Mouse (Mus musculus): ENCODE measurements around the gene Tspear. TPM values are rescaled to one million over a fixed set of nuclear protein-coding genes. Genes with fewer than 3 reads are reported as not detected.

Gene Tspear
- polyA plus RNA-seq, 1 experiment from 2014 or later: 0.74 TPM

DNA sequence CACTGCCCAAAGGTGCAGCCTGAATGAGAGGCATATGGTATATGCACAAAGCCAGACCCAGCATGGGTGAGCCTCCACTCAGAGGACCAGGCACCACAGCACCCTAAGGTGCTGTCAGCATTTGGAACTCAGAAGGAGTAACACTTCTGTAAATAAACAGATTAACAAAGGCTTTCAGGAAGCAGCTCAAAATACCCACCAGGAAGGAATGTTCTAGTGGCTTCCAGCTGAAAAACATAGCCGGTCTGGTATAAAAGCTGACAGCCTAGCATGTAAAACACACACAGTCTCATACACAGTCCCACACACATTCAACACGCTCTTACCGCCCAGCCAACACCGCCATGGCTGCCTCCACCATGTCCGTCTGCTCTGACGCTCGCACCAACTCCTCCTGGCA lies 175.3 kb downstream of the Tspear start, which contains the start of gene Gm3285:
Gm3285 (plus strand) TSS at position 301 of the 400 bp plus-strand sequence.
- Histone ChIP-seq H3K9ac (no peak within 1 kb of the TSS), H3K36me3 (no peaks in the 10 kb centered on the region), H3K4me2 (replicated peaks) (no peak within 1 kb of the TSS), H3K4me1 (0 out of 2 replicates have a peak, but pooled peaks cover 5% of the 10 kb centered on the region), H3K27me3 (0 out of 2 replicates have a peak, but pooled peaks cover 3% of the 10 kb centered on the region), H3K27ac (no peak within 1 kb of the TSS), H3K9me3 (no peaks in the 10 kb centered on the region; the same call in 1 of the 2 replicates), H3K4me3 (no peak within 1 kb of the TSS)
- ATAC-seq (ENCODE audit: low FRiP score, low read depth): no peak
- WGBS: 51% methylated on average over 7 of the region's 7 CpGs

DNA sequence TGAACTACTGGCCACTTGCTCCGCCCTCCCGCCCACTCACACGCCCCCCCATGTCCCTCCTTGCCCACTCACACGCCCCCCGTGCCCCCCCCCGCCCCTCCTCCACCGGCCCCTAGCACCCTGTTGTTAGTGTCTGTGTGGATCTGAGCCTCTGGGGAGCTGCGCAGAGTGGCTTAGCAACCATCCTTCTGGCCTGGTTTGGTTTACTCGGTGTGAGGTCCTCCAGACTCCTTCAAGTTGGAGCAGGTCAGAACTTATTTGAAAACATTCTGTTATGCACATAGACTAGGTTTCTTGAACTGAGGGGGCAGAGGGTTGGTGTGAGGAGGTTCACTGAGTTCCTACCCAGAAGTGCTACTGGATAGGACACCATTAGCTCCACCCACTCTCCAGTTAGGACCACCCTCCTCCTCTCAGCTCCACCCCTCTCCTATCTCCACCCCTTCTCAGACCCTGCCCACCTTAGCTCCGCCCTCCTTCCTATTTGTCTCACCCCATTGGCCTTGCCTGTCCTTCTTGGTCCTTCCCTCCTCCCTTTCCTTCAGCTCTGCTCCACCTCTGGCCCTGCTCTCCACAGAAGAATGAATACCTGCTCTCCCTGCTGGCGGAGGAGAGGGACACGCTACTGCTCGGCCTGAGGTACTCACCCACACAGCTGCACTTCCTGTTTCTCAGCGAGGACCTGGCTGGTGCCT lies 177.8 kb downstream of the Tspear start:
- 0 out of 2 replicates have a peak, but pooled peaks cover 5% of the 10 kb centered on the region for H3K4me1 ChIP-seq
- H3K9me3 ChIP-seq: no peaks in the 10 kb centered on the region
- H3K27ac ChIP-seq: no peak overlapping the region
- H3K4me2 ChIP-seq (replicated peaks): peak overlapping the region; percentile 52
- peak; percentile 72 for ATAC-seq (ENCODE audit: low FRiP score, low read depth)
- H3K9ac ChIP-seq: no peak overlapping the region
- H3K4me3 ChIP-seq: peak overlapping the region; percentile 28
- WGBS: 27% methylated on average over 14 of the region's 14 CpGs
- 0 out of 2 replicates have a peak, but pooled peaks cover 3% of the 10 kb centered on the region for H3K27me3 ChIP-seq
- H3K36me3 ChIP-seq: no peaks in the 10 kb centered on the region

GRCm38 (mm10) chr10:77864762-77865143 lies 178.4 kb downstream of the Tspear start:
- Histone ChIP-seq H3K27ac (no peak overlapping the region), H3K9me3 (no peaks in the 10 kb centered on the region), H3K4me2 (replicated peaks) (peak overlapping the region; percentile 52), H3K9ac (no peak overlapping the region), H3K36me3 (no peaks in the 10 kb centered on the region), H3K4me3 (peak overlapping the region; percentile 28), H3K4me1 (0 out of 2 replicates have a peak, but pooled peaks cover 5% of the 10 kb centered on the region), H3K27me3 (0 out of 2 replicates have a peak, but pooled peaks cover 3% of the 10 kb centered on the region)
- no peak for ATAC-seq (ENCODE audit: low FRiP score, low read depth)
- 36% methylated on average over 11 of the region's 11 CpGs for WGBS

GRCm38 (mm10) chr10:77867546-77867945 lies 181.2 kb downstream of the Tspear start:
- Histone ChIP-seq H3K9me3 (no peaks in the 10 kb centered on the region), H3K27ac (no peak overlapping the region), H3K27me3 (no peaks in the 10 kb centered on the region), H3K4me1 (0 out of 2 replicates have a peak, but pooled peaks cover 5% of the 10 kb centered on the region), H3K36me3 (no peaks in the 10 kb centered on the region), H3K4me2 (replicated peaks) (no peak overlapping the region), H3K4me3 (no peak overlapping the region), H3K9ac (no peak overlapping the region)
- ATAC-seq (ENCODE audit: low FRiP score, low read depth): no peak
- whole genome bisulfite sequencing: 0% methylated on average over 1 of the region's 1 CpGs

DNA sequence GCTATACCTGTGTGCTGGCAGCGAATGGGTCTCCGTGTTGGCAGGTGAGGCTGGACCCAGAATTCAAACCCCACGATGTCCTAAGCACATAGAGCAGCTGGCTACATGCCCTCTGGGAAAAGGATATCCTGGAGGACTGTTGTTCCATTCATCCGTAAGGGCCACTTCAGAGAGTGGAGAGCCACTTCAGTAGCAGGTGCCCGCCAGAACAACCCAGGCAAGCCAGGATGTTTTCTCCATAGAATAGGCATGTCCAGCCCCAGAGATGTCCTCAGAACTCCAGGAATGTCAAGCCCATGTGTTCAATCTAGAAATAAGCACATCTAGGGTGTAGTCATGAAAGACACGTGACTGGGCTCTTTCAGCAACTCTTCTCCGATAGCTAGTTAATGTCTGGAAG lies 183.3 kb downstream of the Tspear start:
- no peaks in the 10 kb centered on the region for H3K4me1 ChIP-seq
- 86% methylated on average over 7 of the region's 7 CpGs for WGBS
- no peak; the same call in 1 of the 2 replicates for ATAC-seq (ENCODE audit: low FRiP score, low read depth)

GRCm38 (mm10) chr10:77878985-77879384 lies 192.6 kb downstream of the Tspear start:
- no peak overlapping the region for H3K9ac ChIP-seq
- no peaks in the 10 kb centered on the region for H3K9me3 ChIP-seq
- H3K27ac ChIP-seq: no peak overlapping the region
- ATAC-seq (ENCODE audit: low FRiP score, low read depth): no peak
- no peak overlapping the region for H3K4me2 ChIP-seq (replicated peaks)
- H3K36me3 ChIP-seq: no peaks in the 10 kb centered on the region
- no peak overlapping the region for H3K4me3 ChIP-seq
- H3K4me1 ChIP-seq: no peaks in the 10 kb centered on the region
- WGBS: 67% methylated on average over 6 of the region's 6 CpGs
- no peaks in the 10 kb centered on the region for H3K27me3 ChIP-seq

More for the DNA sequence above, 183.3 kb downstream of the Tspear start:
- Histone ChIP-seq H3K4me3 (no peak overlapping the region), H3K9me3 (no peaks in the 10 kb centered on the region), H3K36me3 (no peaks in the 10 kb centered on the region), H3K9ac (no peak overlapping the region), H3K4me2 (replicated peaks) (no peak overlapping the region), H3K27ac (no peak overlapping the region), H3K27me3 (no peaks in the 10 kb centered on the region)

DNA sequence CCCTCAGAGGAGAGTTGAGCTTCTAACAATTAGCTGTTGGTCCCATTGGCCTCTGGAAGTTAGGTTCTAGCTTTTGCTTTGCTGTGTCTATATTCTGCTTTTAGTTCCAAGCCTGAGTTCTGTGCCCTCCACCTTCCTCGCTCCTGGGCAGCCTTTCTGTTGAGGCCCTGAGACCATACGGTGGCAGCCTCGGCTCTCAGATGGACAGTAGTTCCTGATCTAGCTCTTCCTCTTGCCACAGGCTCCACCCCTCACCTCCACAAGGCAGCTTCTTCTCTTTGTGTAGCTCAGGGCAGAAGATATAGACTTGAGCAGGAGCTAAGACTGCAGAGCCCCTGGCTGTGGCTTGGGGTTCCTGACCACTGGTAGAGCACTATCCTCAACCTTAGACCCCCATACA lies 193.9 kb downstream of the Tspear start:
- Histone ChIP-seq H3K27me3 (no peaks in the 10 kb centered on the region), H3K36me3 (no peaks in the 10 kb centered on the region), H3K27ac (no peak overlapping the region), H3K4me3 (no peak overlapping the region), H3K9me3 (no peaks in the 10 kb centered on the region), H3K4me2 (replicated peaks) (no peak overlapping the region), H3K4me1 (no peaks in the 10 kb centered on the region), H3K9ac (no peak overlapping the region)
- no peak for ATAC-seq (ENCODE audit: low FRiP score, low read depth)
- 89% methylated on average over 3 of the region's 3 CpGs for WGBS

GRCm38 (mm10) chr10:77882553-77882952 lies 196.2 kb downstream of the Tspear start:
- H3K4me2 ChIP-seq (replicated peaks): no peak overlapping the region
- no peak overlapping the region for H3K27ac ChIP-seq
- no peaks in the 10 kb centered on the region for H3K9me3 ChIP-seq
- no peaks in the 10 kb centered on the region for H3K4me1 ChIP-seq
- no peak overlapping the region for H3K9ac ChIP-seq
- no peak for ATAC-seq (ENCODE audit: low FRiP score, low read depth)
- no peaks in the 10 kb centered on the region for H3K36me3 ChIP-seq
- no peak overlapping the region for H3K4me3 ChIP-seq
- WGBS: 79% methylated on average over 5 of the region's 5 CpGs
- no peaks in the 10 kb centered on the region for H3K27me3 ChIP-seq

DNA sequence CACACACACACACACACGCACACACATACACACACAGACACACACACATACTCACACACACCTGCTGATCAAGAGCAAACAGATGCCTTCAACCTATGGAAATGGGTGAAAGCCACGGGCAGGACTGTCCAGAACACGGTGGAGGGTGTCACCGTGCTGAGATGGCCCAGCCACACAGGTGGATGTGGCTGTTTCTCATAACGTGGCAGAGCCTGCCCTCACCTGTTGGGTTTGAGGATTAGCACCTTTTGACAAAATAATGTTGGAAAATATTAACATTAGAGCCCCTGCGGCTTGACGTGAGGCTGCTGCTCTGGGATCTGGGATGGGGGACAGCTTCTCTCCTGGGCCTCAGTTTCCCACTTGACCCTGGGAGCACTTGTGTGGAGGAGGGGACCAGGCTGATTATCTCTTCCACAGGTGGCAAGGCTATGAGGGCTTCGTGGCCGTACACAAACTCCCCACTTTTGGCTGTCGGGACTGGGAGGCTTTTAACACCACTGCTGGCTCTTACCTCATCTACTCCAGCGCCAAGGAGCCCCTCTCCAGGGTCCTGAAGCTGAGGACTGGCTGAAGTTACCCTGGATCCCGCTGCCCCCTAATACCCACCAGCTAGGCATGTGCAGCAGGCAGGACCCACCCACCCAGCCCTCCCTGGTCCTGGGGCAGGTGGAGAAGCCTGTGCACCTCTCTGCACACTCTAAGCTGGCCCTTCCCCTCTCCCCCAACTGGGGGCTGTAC lies 199.8 kb downstream of the Tspear start:
- Histone ChIP-seq H3K4me1 (no peaks in the 10 kb centered on the region), H3K27me3 (no peaks in the 10 kb centered on the region), H3K9me3 (peaks cover 5% of the 10 kb centered on the region; the same call in 1 of the 2 replicates), H3K9ac (no peak overlapping the region), H3K4me3 (no peak overlapping the region), H3K27ac (no peak overlapping the region), H3K4me2 (replicated peaks) (no peak overlapping the region), H3K36me3 (no peaks in the 10 kb centered on the region)
- ATAC-seq (ENCODE audit: low FRiP score, low read depth): no peak
- WGBS: 42% methylated on average over 12 of the region's 12 CpGs

GRCm38 (mm10) chr10:77890987-77891565 lies 204.7 kb downstream of the Tspear start:
- no peaks in the 10 kb centered on the region for H3K36me3 ChIP-seq
- H3K4me1 ChIP-seq: no peaks in the 10 kb centered on the region
- 86% methylated on average over 8 of the region's 8 CpGs for WGBS
- peaks cover 5% of the 10 kb centered on the region; the same call in 1 of the 2 replicates for H3K9me3 ChIP-seq
- no peaks in the 10 kb centered on the region for H3K27me3 ChIP-seq
- peak; percentile 54; the same call in 1 of the 2 replicates for ATAC-seq (ENCODE audit: low FRiP score, low read depth)
- no peak overlapping the region for H3K27ac ChIP-seq
- H3K4me3 ChIP-seq: no peak overlapping the region
- H3K9ac ChIP-seq: no peak overlapping the region
- H3K4me2 ChIP-seq (replicated peaks): no peak overlapping the region

DNA sequence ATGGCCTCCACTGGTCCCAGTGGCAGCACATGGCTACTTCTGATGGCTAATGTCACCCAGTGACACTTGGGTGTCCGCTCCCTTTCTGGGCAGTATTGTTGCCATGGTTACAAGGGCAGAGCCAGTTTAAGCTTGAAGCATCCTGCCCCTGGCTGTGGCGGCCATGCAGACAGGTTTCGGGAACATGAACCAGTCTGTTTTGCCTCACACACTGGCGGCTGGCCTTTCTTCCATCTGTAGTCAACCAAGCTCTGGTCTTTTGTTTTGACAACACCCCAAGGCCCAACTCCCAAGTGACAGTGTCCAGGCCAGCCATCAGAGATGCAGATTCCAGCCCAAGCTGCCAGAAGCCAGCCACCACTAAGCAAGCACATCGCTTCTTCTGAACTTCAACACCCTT lies 209.2 kb downstream of the Tspear start:
- H3K27me3 ChIP-seq: 0 out of 2 replicates have a peak, but pooled peaks cover 1% of the 10 kb centered on the region
- H3K4me2 ChIP-seq (replicated peaks): no peak overlapping the region
- H3K9me3 ChIP-seq: no peaks in the 10 kb centered on the region

DNA sequence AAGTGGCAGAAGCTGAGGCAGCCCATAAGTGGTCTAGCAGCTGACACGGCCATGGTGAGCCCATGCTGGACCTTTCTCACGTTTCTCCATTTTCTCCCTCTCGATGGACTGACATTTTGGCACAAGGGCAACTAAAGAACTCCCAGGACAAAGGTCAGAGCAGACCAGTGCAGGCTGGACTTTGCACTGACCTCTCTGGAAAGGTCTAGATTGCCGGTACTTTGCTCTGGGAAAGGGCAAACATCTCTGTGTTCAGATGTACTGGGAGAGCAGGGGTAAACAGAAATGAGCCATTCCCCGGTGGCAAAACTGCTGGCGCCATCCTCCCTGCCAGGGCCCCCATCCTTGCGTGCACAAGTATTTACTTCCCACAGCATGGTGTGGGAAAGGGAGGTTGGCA lies 213.8 kb downstream of the Tspear start:
- Histone ChIP-seq H3K4me1 (peaks cover 12% of the 10 kb centered on the region), H3K9me3 (no peaks in the 10 kb centered on the region), H3K27me3 (peaks cover 18% of the 10 kb centered on the region), H3K4me2 (replicated peaks) (no peak overlapping the region), H3K36me3 (no peaks in the 10 kb centered on the region), H3K9ac (no peak overlapping the region), H3K27ac (no peak overlapping the region), H3K4me3 (no peak overlapping the region)
- WGBS: 85% methylated on average over 7 of the region's 7 CpGs
- ATAC-seq (ENCODE audit: low FRiP score, low read depth): no peak

More for the DNA sequence above, 209.2 kb downstream of the Tspear start:
- Histone ChIP-seq H3K36me3 (no peaks in the 10 kb centered on the region), H3K27ac (no peak overlapping the region), H3K4me3 (no peak overlapping the region), H3K4me1 (no peaks in the 10 kb centered on the region), H3K9ac (no peak overlapping the region)
- no peak for ATAC-seq (ENCODE audit: low FRiP score, low read depth)
- 57% methylated on average over 5 of the region's 5 CpGs for WGBS

Measured in limb, embryonic 13.5 days (tissue).